Mouse (Mus musculus): ENCODE data around the gene Dhrs3. TPM values are rescaled to one million over a fixed set of nuclear protein-coding genes. Genes with fewer than 3 reads are reported as not detected.

The Dhrs3 gene
- polyA plus RNA-seq, 1 experiment from 2014 or later, result 35.6 TPM

DNA sequence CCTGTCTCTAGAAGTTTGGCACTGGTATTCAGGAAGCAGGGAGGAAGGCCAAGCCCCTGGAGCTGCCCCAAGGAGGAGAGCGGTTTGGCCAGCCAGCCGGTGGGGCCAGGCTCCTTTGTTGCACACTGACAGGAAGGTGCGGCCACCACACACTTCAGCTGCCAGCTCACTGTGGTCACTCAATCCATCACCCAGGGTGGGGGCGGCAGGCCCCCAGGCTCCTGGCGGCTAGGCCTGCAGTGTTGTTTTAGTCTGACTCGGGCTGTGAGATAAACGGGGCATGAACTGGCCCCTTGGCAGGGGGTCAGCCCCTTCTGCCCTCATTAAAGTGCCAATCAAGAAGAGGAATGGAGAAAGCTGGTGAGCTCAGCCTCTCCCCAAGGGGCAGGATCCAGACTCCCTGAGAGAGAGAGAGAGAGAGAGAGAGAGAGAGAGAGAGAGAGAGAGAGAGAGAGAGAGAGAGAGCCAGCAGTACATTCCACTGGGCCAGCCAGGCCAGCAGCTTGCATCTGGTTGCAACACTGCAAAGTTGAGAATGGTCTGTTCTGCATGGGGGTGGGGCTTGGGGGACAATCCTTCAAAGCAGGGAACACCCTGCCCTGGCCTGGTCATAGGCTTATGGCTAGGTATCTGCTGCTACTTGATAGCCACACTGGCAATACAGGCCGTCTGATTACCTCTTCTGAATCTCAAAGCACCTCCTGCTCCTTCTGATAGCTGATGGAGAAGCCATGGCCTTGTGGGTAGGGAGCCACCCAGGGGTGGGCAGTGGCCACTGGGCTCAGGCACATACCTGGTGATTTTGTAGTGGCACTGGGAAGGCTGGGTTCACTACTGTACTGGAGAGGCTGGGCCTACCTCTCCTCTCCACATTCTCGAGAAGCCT is 57.1 kb downstream of the Dhrs3 start:
- no peaks in the 10 kb centered on the region for H3K9me3 ChIP-seq
- no peak overlapping the region for H3K9ac ChIP-seq
- no peak overlapping the region for H3K27ac ChIP-seq
- no peaks in the 10 kb centered on the region for H3K27me3 ChIP-seq (replicated peaks)
- 0 out of 2 replicates have a peak, but pooled peaks cover 8% of the 10 kb centered on the region for H3K4me1 ChIP-seq
- no peaks in the 10 kb centered on the region for H3K36me3 ChIP-seq (replicated peaks)
- WGBS, result 18% methylated on average over 9 of the region's 9 CpGs
- no peak overlapping the region for H3K4me2 ChIP-seq
- no peak overlapping the region for H3K4me3 ChIP-seq
- ATAC-seq (replicated peaks), result peak; percentile 43

DNA sequence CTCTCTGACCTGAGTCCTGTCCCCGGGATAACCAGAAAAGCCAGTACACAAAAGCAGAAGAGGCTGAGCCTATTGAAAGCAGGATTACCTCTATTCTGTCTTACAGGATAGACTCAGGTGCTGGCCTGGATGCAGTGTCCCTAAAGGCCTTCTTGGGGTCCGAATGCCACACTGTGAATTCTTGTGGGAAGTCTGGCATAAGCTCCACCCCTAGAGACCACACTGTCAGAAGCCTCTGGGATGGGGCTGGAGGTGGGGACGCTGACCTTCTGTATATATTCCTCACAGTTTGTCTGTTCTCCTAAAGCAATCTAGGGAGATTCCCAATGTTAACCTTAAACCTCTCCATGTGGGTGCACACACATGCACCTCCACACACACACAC is 57.7 kb downstream of the Dhrs3 start:
- Histone ChIP-seq H3K9ac (no peak overlapping the region), H3K4me1 (0 out of 2 replicates have a peak, but pooled peaks cover 8% of the 10 kb centered on the region), H3K4me3 (no peak overlapping the region), H3K27me3 (replicated peaks) (no peaks in the 10 kb centered on the region), H3K4me2 (no peak overlapping the region), H3K36me3 (replicated peaks) (no peaks in the 10 kb centered on the region), H3K9me3 (no peaks in the 10 kb centered on the region), H3K27ac (no peak overlapping the region)
- ATAC-seq (replicated peaks), result no peak
- WGBS, result 68% methylated on average over 3 of the region's 3 CpGs

DNA sequence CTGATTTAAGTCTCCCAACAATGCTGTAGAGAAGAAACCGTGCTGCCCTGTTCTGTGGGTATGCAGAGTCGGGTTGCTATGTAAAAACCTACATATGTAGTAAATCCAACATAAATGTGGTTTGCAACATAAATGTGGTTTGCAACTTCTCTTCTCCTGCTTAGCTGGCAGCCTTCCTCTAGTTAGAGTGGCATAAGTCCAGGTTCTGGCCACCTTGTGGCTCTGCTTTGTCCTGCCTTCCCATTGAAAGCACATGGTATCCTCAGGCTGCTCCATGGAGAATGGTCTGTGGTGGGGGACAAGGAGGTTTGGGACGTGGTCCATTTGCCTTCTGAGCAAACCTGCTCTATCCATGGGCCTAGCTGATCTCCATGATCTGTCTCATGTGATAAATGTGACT is 58.3 kb downstream of the Dhrs3 start:
- H3K9me3 ChIP-seq, result no peaks in the 10 kb centered on the region
- no peaks in the 10 kb centered on the region for H3K36me3 ChIP-seq (replicated peaks)
- no peak overlapping the region for H3K9ac ChIP-seq
- no peak overlapping the region for H3K27ac ChIP-seq
- 0 out of 2 replicates have a peak, but pooled peaks cover 8% of the 10 kb centered on the region for H3K4me1 ChIP-seq
- no peaks in the 10 kb centered on the region for H3K27me3 ChIP-seq (replicated peaks)
- no peak overlapping the region for H3K4me3 ChIP-seq
- ATAC-seq (replicated peaks), result no peak
- WGBS, result 88% methylated on average over 3 of the region's 3 CpGs
- H3K4me2 ChIP-seq, result no peak overlapping the region

DNA sequence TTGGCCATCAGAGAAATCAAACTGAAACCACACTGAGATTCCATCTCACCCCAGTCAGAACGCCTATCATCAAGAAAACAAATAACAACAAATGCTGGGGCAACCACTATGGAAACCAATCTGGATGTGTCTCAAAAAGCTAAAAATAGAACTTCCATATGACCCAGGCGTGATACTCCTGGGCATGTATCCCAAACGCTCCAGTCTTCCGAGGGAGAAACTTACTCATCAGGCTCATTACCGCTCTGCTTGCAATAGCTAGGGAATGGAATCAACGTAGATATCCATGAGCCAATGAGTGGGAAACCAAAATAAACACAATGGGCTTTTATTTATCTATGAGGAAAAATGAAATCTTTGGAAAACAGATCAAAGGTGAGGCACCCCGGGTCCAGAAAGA is 59.2 kb downstream of the Dhrs3 start:
- H3K9ac ChIP-seq, result no peak overlapping the region
- no peak overlapping the region for H3K4me3 ChIP-seq
- no peaks in the 10 kb centered on the region for H3K9me3 ChIP-seq
- no peaks in the 10 kb centered on the region for H3K27me3 ChIP-seq (replicated peaks)
- no peaks in the 10 kb centered on the region for H3K36me3 ChIP-seq (replicated peaks)
- H3K4me2 ChIP-seq, result no peak overlapping the region
- H3K27ac ChIP-seq, result no peak overlapping the region
- no peak for ATAC-seq (replicated peaks)
- H3K4me1 ChIP-seq, result 0 out of 2 replicates have a peak, but pooled peaks cover 8% of the 10 kb centered on the region
- 90% methylated on average over 7 of the region's 7 CpGs for WGBS

DNA sequence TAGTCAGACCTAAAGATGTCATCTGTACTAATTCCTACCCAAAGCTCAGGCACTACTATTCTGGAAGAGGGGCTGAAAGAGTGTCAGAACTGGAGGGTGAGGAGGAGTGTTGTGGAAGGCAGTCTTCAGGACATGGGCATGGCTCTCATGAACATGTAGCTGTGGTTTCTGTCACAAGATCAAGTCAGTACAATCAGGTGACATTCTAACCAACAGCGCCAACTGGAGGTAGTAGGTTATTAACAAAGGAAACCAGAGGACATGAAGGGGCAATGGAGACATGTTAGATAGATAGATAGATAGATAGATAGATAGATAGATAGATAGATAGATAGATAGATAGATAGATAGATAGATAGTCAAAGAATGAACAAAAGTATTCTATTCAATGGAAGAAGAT is 60.8 kb downstream of the Dhrs3 start:
- no peak overlapping the region for H3K4me2 ChIP-seq
- WGBS, result 95% methylated on average over 1 of the region's 1 CpGs

DNA sequence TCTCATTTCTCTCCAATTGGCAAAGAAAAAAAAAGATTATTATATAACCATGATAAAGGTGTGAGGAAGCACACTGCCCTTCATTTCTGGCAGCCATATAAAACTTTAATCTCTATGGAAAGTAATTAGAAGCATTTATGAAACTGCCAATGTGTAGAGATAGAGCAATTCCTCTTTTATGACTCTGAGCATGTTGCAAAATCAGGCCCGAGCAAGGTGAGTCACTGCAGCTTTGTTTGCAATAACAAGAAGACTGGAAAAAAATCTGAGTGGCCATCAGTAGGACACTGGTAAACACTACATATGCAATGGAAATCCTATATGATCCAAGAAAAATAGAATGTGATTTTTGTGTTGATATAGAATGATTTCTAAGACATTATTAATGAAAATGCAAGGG is 63.2 kb downstream of the Dhrs3 start:
- WGBS, result 89% methylated on average over 1 of the region's 1 CpGs
- no peak overlapping the region for H3K4me2 ChIP-seq
- ATAC-seq (replicated peaks), result no peak
- no peak overlapping the region for H3K4me3 ChIP-seq
- H3K9ac ChIP-seq, result no peak overlapping the region
- H3K9me3 ChIP-seq, result no peaks in the 10 kb centered on the region
- H3K27me3 ChIP-seq (replicated peaks), result no peaks in the 10 kb centered on the region
- H3K4me1 ChIP-seq, result no peaks in the 10 kb centered on the region
- no peak overlapping the region for H3K27ac ChIP-seq
- H3K36me3 ChIP-seq (replicated peaks), result no peaks in the 10 kb centered on the region

More for the DNA sequence above, 60.8 kb downstream of the Dhrs3 start:
- H3K9ac ChIP-seq, result no peak overlapping the region
- H3K27ac ChIP-seq, result no peak overlapping the region
- H3K36me3 ChIP-seq (replicated peaks), result no peaks in the 10 kb centered on the region
- H3K4me1 ChIP-seq, result 0 out of 2 replicates have a peak, but pooled peaks cover 8% of the 10 kb centered on the region
- H3K27me3 ChIP-seq (replicated peaks), result no peaks in the 10 kb centered on the region
- H3K4me3 ChIP-seq, result no peak overlapping the region
- H3K9me3 ChIP-seq, result no peaks in the 10 kb centered on the region
- ATAC-seq (replicated peaks), result no peak

DNA sequence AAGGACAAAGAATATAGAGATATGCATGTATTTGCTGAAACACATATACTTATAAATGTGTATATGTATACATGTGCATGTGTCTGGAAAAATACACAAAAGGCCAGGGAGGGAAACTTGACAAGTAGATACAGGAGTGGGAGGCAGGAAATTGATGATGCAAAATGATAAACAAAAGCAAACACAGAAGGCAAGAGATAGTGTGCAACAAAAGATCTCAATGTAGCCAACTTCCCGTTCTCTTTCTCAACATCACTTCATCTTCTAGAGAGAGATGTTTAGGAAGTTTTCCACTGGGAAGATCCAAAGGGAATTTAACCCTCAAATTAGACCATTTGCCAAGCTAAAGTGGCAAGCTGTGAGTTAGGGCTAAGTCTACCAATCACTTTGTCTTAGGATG is 63.7 kb downstream of the Dhrs3 start:
- WGBS, result 89% methylated on average over 1 of the region's 1 CpGs
- Histone ChIP-seq H3K4me3 (no peak overlapping the region), H3K9me3 (no peaks in the 10 kb centered on the region), H3K4me1 (no peaks in the 10 kb centered on the region), H3K36me3 (replicated peaks) (no peaks in the 10 kb centered on the region), H3K9ac (no peak overlapping the region), H3K27me3 (replicated peaks) (no peaks in the 10 kb centered on the region), H3K27ac (no peak overlapping the region), H3K4me2 (no peak overlapping the region)
- no peak for ATAC-seq (replicated peaks)

DNA sequence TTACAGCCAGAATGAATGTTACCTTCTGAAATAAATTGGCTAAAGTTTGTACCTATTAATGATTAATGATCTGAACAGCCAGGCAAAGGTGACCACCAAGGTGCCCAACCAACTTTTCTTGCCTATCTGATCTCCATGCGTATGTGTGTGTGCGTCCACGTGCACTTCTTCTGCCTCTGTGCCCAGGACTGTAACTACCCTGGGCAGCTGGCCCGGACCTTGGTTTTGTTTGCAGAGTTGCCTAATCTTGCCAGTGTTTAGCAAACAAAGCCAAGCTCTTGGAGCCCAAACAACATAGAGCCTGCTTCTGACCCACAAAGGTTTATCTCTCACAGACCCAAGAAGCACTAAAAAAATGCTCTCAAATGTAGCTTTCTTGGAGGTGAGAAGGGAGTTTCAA is 64.6 kb downstream of the Dhrs3 start:
- ATAC-seq (replicated peaks), result no peak
- H3K4me2 ChIP-seq, result no peak overlapping the region
- H3K9ac ChIP-seq, result no peak overlapping the region
- no peaks in the 10 kb centered on the region for H3K27me3 ChIP-seq (replicated peaks)
- no peak overlapping the region for H3K4me3 ChIP-seq
- no peak overlapping the region for H3K27ac ChIP-seq
- H3K9me3 ChIP-seq, result no peaks in the 10 kb centered on the region
- no peaks in the 10 kb centered on the region for H3K4me1 ChIP-seq
- H3K36me3 ChIP-seq (replicated peaks), result no peaks in the 10 kb centered on the region
- 91% methylated on average over 4 of the region's 4 CpGs for WGBS

DNA sequence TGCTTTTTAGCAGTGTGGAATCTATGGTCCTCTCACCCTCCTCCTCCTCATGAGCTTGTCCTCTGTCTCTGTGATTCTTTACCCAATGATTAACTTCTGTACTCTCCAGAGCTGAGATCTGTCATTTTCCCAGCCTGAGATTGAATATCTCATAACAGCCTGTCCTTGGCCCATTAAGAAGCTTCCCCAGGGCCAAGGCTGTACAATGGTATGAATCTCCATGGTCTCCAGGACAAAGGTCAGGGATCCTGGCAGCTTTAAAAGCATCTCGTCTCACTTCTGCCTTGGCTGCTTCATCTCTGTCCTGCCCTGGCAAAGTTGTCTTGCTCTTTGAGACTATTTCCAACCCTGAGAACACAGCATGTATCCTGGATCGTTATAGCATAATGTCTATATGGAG is 65.1 kb downstream of the Dhrs3 start:
- Histone ChIP-seq H3K9me3 (no peaks in the 10 kb centered on the region), H3K9ac (no peak overlapping the region), H3K4me2 (no peak overlapping the region), H3K27ac (no peak overlapping the region), H3K36me3 (replicated peaks) (no peaks in the 10 kb centered on the region), H3K27me3 (replicated peaks) (no peaks in the 10 kb centered on the region), H3K4me1 (no peaks in the 10 kb centered on the region), H3K4me3 (no peak overlapping the region)
- 75% methylated on average over 2 of the region's 2 CpGs for WGBS
- no peak for ATAC-seq (replicated peaks)

DNA sequence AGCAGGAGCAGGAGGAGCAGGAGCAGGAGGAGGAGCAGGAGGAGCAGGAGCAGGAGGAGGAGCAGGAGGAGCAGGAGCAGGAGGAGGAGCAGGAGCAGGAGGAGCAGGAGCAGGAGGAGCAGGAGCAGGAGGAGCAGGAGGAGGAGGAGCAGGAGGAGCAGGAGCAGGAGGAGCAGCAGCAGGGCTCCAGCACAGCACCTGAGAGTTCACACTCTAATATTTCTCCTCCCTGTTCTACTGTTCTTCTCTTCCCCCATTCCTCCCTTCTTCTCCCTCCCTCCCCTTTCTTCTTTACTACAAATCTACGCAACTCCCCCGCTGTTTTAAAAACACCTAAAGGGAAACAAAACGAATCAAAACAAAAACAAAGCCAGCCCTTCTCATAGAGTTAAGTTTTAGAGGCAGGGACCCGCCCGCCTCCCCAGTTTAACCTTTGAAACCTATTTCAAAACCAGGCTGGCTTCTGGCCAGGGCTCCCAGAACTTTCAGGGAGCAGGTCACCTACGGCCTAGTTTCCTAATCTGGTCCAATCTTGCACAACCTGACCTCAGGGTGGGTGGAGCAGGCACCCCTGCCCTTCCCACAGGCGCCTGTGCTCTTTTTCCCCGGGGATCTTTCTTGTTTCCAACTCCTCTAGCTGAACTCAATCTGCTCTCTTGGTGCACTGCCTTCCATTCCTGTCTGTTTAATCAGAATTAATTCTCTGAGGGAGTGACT is 67.7 kb downstream of the Dhrs3 start:
- H3K4me3 ChIP-seq, result no peak overlapping the region
- H3K27me3 ChIP-seq (replicated peaks), result no peaks in the 10 kb centered on the region
- no peaks in the 10 kb centered on the region for H3K36me3 ChIP-seq (replicated peaks)
- H3K9me3 ChIP-seq, result no peaks in the 10 kb centered on the region
- 70% methylated on average over 8 of the region's 8 CpGs for WGBS
- H3K9ac ChIP-seq, result no peak overlapping the region
- ATAC-seq (replicated peaks), result no peak
- H3K4me2 ChIP-seq, result no peak overlapping the region
- H3K27ac ChIP-seq, result no peak overlapping the region
- H3K4me1 ChIP-seq, result no peaks in the 10 kb centered on the region

DNA sequence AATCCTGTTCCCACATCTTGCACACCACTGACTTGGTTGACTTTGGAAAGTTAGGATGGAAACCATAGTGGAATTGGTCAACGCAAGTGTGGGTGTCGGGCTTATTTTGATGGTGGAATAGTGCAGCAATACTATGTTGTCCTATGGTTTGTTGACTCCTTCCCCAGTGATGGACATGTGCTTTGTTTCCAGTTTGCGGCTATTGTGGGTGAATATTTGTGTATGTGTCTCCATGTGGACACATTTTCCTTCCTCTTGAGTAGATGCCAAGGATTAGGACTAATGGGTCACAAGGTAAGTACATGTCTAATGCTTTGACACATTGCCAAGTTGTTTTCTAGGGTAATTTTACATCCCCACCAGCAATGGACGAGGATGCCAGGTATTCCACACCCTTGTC is 68.6 kb downstream of the Dhrs3 start:
- Histone ChIP-seq H3K27me3 (replicated peaks) (no peaks in the 10 kb centered on the region), H3K9ac (no peak overlapping the region), H3K36me3 (replicated peaks) (no peaks in the 10 kb centered on the region), H3K27ac (no peak overlapping the region), H3K4me2 (no peak overlapping the region), H3K9me3 (no peaks in the 10 kb centered on the region), H3K4me1 (no peaks in the 10 kb centered on the region), H3K4me3 (no peak overlapping the region)
- 85% methylated on average over 4 of the region's 4 CpGs for WGBS
- no peak for ATAC-seq (replicated peaks)

DNA sequence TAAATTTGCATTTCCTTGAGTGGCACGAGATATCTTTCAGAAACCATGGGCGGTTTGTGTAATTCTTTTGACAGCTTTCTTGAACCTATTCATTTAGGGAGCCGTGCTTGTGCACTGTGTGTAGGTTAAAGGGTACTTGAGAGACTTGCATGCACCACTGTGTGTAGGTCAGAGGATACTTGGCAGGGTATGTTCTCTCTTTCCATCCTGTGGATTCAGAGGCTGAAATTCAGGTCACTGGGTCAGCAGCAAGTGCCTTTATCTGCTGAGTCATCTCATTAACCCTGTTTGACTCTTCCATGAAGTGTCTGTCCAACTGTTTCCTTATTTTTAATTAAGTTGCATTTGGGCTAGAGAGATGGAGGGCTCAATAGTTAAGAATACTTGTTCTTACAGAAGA is 69.1 kb downstream of the Dhrs3 start:
- Histone ChIP-seq H3K9me3 (no peaks in the 10 kb centered on the region), H3K27ac (no peak overlapping the region), H3K27me3 (replicated peaks) (no peaks in the 10 kb centered on the region), H3K36me3 (replicated peaks) (no peaks in the 10 kb centered on the region), H3K4me2 (no peak overlapping the region), H3K4me3 (no peak overlapping the region), H3K9ac (no peak overlapping the region), H3K4me1 (no peaks in the 10 kb centered on the region)
- 65% methylated on average over 3 of the region's 3 CpGs for WGBS
- no peak for ATAC-seq (replicated peaks)

DNA sequence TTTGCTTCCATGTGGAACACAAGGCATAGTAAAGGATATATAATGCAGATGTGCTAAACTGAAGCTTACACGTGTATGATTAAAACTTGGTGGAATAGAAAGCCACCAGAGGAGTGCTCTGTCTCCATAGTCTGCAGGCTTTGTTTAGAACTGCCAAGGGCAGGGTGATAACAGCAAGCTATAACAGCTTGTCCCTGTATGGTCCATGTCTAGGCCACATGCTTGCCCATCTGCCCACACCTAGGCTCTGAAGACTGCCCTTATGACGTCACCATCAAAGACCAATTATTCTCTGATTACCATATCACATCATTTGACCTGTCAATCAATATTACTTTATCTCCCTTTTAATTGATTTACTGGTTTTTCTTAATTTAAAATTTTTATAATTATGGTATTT is 72.6 kb downstream of the Dhrs3 start:
- WGBS, result 78% methylated on average over 2 of the region's 2 CpGs
- H3K36me3 ChIP-seq (replicated peaks), result no peaks in the 10 kb centered on the region
- no peak for ATAC-seq (replicated peaks)

More for the DNA sequence above, 72.6 kb downstream of the Dhrs3 start:
- Histone ChIP-seq H3K9me3 (no peaks in the 10 kb centered on the region), H3K4me1 (no peaks in the 10 kb centered on the region), H3K27ac (no peak overlapping the region), H3K27me3 (replicated peaks) (no peaks in the 10 kb centered on the region), H3K4me3 (no peak overlapping the region), H3K4me2 (no peak overlapping the region), H3K9ac (no peak overlapping the region)

All from midbrain, embryonic 15.5 days (tissue).